Mouse (Mus musculus): ENCODE data around the gene Slc22a3. TPM values are rescaled to one million over a fixed set of nuclear protein-coding genes. Genes with fewer than 3 reads are reported as not detected.

The Slc22a3 gene
- polyA plus RNA-seq, 1 experiment from 2014 or later, result 0.20 TPM

DNA sequence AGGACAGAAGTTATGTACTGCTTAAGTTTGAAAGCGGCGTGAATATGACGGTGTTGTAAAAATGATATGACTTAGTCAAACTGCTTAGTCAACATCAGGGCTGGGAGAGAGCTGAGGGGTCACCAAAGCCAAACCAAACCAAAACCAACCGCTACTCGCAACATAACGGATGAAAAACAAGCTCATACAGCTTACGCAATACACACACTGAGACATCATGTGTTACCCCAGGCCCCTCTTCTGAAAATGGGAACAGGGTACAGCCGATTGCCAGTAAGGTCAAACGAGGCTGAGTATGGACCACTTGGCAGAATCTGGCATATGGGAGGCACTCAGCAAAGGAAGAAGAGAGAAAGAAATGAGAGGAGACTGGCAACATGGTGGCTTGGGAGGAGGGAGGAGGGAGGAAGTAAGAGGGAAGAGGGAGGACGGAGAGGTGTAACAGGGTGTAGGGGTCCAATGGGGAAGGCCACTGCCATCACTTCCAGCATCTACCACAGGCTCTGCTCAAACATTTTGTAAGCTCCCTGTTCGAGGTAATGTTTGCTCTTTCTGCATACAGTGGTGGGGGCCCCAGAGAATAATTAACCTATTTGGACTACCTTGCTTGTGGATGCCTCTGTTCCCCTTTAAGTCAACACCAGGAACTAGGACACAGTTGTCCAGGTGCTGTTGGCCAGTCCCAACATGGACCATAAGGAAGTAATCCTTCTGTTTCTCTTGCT lies 129.4 kb downstream of the Slc22a3 start, which contains the start of gene Plg:
Gene Plg, plus strand, starts transcription at position 628 of the 725 bp plus-strand sequence.
- no peak within 1 kb of the TSS for H3K4me2 ChIP-seq (ENCODE audit: low read depth)
- no peaks in the 10 kb centered on the region for H3K27me3 ChIP-seq (ENCODE audit: control insufficient read depth, insufficient read depth, low read length)
- DNase-seq (ENCODE audit: low spot score), result no peak
- no peaks in the 10 kb centered on the region for H3K4me1 ChIP-seq (ENCODE audit: control insufficient read depth, insufficient read depth, low read length)
- H3K27ac ChIP-seq (ENCODE audit: low read depth, low read length), result no peak within 1 kb of the TSS
- H3K4me3 ChIP-seq (ENCODE audit: low read depth, low read length), result no peak within 1 kb of the TSS
- no peaks in the 10 kb centered on the region for H3K36me3 ChIP-seq (ENCODE audit: control insufficient read depth, insufficient read depth, low read length)
- H3K9ac ChIP-seq (ENCODE audit: low read length), result no peak within 1 kb of the TSS
- ATAC-seq (ENCODE audit: insufficient read depth, low FRiP score, low TSS enrichment), result no peak
- WGBS, result 92% methylated on average over 11 of the region's 11 CpGs
- H3K9me3 ChIP-seq (ENCODE audit: control insufficient read depth, low read length), result no peaks in the 10 kb centered on the region

- H3K9ac ChIP-seq (ENCODE audit: low read length), result no peak overlapping the region
- H3K9me3 ChIP-seq (ENCODE audit: control insufficient read depth, low read length), result no peaks in the 10 kb centered on the region
- WGBS, result 82% methylated on average over 3 of the region's 3 CpGs
- no peaks in the 10 kb centered on the region for H3K27me3 ChIP-seq (ENCODE audit: control insufficient read depth, insufficient read depth, low read length)
- no peak overlapping the region for H3K4me3 ChIP-seq (ENCODE audit: low read depth, low read length)
- H3K4me2 ChIP-seq (ENCODE audit: low read depth), result no peak overlapping the region
- no peak for ATAC-seq (ENCODE audit: insufficient read depth, low FRiP score, low TSS enrichment)
- H3K4me1 ChIP-seq (ENCODE audit: control insufficient read depth, insufficient read depth, low read length), result no peaks in the 10 kb centered on the region
- no peaks in the 10 kb centered on the region for H3K36me3 ChIP-seq (ENCODE audit: control insufficient read depth, insufficient read depth, low read length)
- DNase-seq (ENCODE audit: low spot score), result no peak
- no peak overlapping the region for H3K27ac ChIP-seq (ENCODE audit: low read depth, low read length)
Observed at GRCm38 (mm10) chr17:12373601-12374144, 133.8 kb downstream of the Slc22a3 start.

- Histone ChIP-seq H3K4me3 (ENCODE audit: low read depth, low read length) (no peak overlapping the region), H3K4me1 (ENCODE audit: control insufficient read depth, insufficient read depth, low read length) (no peaks in the 10 kb centered on the region), H3K4me2 (ENCODE audit: low read depth) (no peak overlapping the region), H3K9ac (ENCODE audit: low read length) (no peak overlapping the region), H3K9me3 (ENCODE audit: control insufficient read depth, low read length) (no peaks in the 10 kb centered on the region), H3K27me3 (ENCODE audit: control insufficient read depth, insufficient read depth, low read length) (no peaks in the 10 kb centered on the region), H3K36me3 (ENCODE audit: control insufficient read depth, insufficient read depth, low read length) (no peaks in the 10 kb centered on the region), H3K27ac (ENCODE audit: low read depth, low read length) (no peak overlapping the region)
- ATAC-seq (ENCODE audit: insufficient read depth, low FRiP score, low TSS enrichment) (no peak), DNase-seq (ENCODE audit: low spot score) (peak; percentile 58)
- WGBS, result 20% methylated on average over 4 of the region's 4 CpGs
Observed at GRCm38 (mm10) chr17:12372021-12372420, 135.5 kb downstream of the Slc22a3 start.

- H3K27ac ChIP-seq (ENCODE audit: low read depth, low read length), result no peak overlapping the region
- ATAC-seq (ENCODE audit: insufficient read depth, low FRiP score, low TSS enrichment) (no peak), DNase-seq (ENCODE audit: low spot score) (no peak)
- WGBS, result 42% methylated on average over 10 of the region's 10 CpGs
- no peak overlapping the region for H3K9ac ChIP-seq (ENCODE audit: low read length)
- H3K4me3 ChIP-seq (ENCODE audit: low read depth, low read length), result no peak overlapping the region
- H3K4me2 ChIP-seq (ENCODE audit: low read depth), result no peak overlapping the region; the same call in 1 of the 2 replicates
- H3K9me3 ChIP-seq (ENCODE audit: control insufficient read depth, low read length), result no peaks in the 10 kb centered on the region
- no peaks in the 10 kb centered on the region for H3K27me3 ChIP-seq (ENCODE audit: control insufficient read depth, insufficient read depth, low read length)
- H3K4me1 ChIP-seq (ENCODE audit: control insufficient read depth, insufficient read depth, low read length), result no peaks in the 10 kb centered on the region
- no peaks in the 10 kb centered on the region for H3K36me3 ChIP-seq (ENCODE audit: control insufficient read depth, insufficient read depth, low read length)
Observed at GRCm38 (mm10) chr17:12371310-12371925, 136.1 kb downstream of the Slc22a3 start.

- H3K4me1 ChIP-seq (ENCODE audit: control insufficient read depth, insufficient read depth, low read length), result no peaks in the 10 kb centered on the region
- no peaks in the 10 kb centered on the region for H3K36me3 ChIP-seq (ENCODE audit: control insufficient read depth, insufficient read depth, low read length)
- 81% methylated on average over 4 of the region's 4 CpGs for WGBS
- DNase-seq (ENCODE audit: low spot score), result no peak
- no peaks in the 10 kb centered on the region for H3K9me3 ChIP-seq (ENCODE audit: control insufficient read depth, low read length)
- H3K27ac ChIP-seq (ENCODE audit: low read depth, low read length), result no peak overlapping the region
- no peak overlapping the region for H3K9ac ChIP-seq (ENCODE audit: low read length)
- H3K4me3 ChIP-seq (ENCODE audit: low read depth, low read length), result no peak overlapping the region
- no peak for ATAC-seq (ENCODE audit: insufficient read depth, low FRiP score, low TSS enrichment)
- H3K27me3 ChIP-seq (ENCODE audit: control insufficient read depth, insufficient read depth, low read length), result no peaks in the 10 kb centered on the region
- no peak overlapping the region for H3K4me2 ChIP-seq (ENCODE audit: low read depth)
Observed at GRCm38 (mm10) chr17:12370289-12370688, 137.2 kb downstream of the Slc22a3 start.

DNA sequence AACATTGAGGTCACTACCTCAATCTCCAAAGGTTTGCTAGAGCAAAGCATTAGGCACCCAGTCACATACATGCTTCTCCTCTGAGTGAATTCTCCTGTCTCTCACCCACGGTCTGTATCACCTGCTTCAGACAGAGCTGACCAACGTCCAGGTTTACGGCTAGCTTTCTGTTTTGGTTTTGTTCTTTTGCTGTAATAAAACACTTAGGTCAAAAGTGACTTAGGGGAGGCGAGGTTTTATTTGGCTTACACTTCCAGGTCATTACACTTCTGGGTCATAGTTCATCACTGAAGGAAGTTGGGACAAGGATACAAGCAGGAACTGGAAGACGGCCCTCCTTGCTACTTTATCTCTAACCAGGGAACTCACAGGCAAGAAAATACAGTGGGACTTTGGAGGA lies 138.1 kb downstream of the Slc22a3 start:
- DNase-seq (ENCODE audit: low spot score) (no peak), ATAC-seq (ENCODE audit: insufficient read depth, low FRiP score, low TSS enrichment) (no peak)
- WGBS, result 38% methylated on average over 5 of the region's 5 CpGs
- H3K9me3 ChIP-seq (ENCODE audit: control insufficient read depth, low read length), result no peaks in the 10 kb centered on the region
- H3K4me2 ChIP-seq (ENCODE audit: low read depth), result no peak overlapping the region
- no peaks in the 10 kb centered on the region for H3K36me3 ChIP-seq (ENCODE audit: control insufficient read depth, insufficient read depth, low read length)
- no peaks in the 10 kb centered on the region for H3K27me3 ChIP-seq (ENCODE audit: control insufficient read depth, insufficient read depth, low read length)
- H3K9ac ChIP-seq (ENCODE audit: low read length), result no peak overlapping the region
- H3K4me1 ChIP-seq (ENCODE audit: control insufficient read depth, insufficient read depth, low read length), result no peaks in the 10 kb centered on the region
- H3K4me3 ChIP-seq (ENCODE audit: low read depth, low read length), result no peak overlapping the region
- H3K27ac ChIP-seq (ENCODE audit: low read depth, low read length), result no peak overlapping the region

Other genes with a start within 250 kb of the Slc22a3 start
- 38.4 and 45.0 TPM in 2 replicates for gene Map3k4, start 188.9 kb downstream of the Slc22a3 start, polyA plus RNA-seq (2014; fragmentation: Nextera tagmentation; extraction: Ambion mirVana)
- gene Plg, start 129.1 kb downstream of the Slc22a3 start, polyA plus RNA-seq (2014; fragmentation: Nextera tagmentation; extraction: Ambion mirVana), result 0.11 TPM in 1 of 2 replicates, not detected in the other
- gene Slc22a2, start 76.4 kb upstream of the Slc22a3 start, polyA plus RNA-seq (2014; fragmentation: Nextera tagmentation; extraction: Ambion mirVana), result not detected in 2 replicates
- not detected in 2 replicates for gene Slc22a1, start 168.1 kb upstream of the Slc22a3 start, polyA plus RNA-seq (2014; fragmentation: Nextera tagmentation; extraction: Ambion mirVana)